Mouse (Mus musculus): ENCODE results near the gene Slc52a3. TPM values are rescaled to one million over a fixed set of nuclear protein-coding genes. Genes with fewer than 3 reads are reported as not detected.
A peak's percentile ranks its signal among the peaks of the same experiment; 100 is the strongest.

Gene Slc52a3
- total RNA-seq, 2 experiments from 2014 or later, result 1.4 to 1.5 TPM

DNA sequence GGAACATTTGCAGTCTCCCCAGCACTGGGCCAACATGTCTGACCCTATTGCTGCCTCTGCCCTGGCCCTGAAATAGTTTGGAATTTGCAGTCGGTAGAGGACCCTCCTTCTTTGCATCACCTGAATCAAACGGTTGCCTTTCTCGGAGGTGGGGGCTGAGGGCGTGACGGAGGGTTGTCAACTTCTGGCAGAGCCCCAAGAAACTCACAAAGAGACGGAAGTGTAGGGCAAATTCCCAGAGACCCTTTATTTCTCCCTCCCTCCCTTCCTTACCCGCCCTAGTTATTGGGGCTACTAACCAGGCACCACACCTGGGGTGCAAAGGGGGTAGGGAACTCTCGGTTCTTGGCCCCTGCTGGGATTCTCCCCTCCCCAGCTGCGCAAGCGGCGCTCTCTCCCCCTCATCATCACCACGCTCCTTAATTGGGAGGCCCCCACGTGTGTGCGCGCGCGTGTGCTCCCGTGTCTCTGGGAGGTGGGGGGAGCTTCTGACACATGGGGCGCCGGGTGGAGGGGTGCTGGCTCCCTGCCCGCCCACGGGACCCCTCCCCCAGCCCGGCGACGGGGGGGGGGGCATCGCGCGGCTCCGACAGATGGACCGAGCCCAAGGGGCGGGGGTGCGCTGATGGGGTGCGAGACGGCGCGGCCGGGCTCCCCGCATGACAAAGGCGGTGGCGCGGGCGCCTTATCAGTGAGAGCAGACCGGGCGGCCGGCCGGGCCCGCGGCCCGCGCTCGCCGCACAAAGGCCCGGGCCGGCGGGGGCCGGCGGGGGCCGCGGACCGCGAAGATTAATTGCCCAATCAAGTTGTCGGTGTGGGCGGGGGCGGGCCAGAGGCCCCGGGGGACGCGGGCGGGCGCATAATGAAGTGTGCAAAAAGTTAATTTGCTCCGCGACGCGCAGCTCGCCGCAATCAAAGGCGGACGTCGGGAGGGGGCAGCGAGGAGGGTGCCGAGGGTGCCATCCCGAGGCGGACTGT is 52.0 kb downstream of the Slc52a3 start:
- peak; percentile 11 for DNase-seq

DNA sequence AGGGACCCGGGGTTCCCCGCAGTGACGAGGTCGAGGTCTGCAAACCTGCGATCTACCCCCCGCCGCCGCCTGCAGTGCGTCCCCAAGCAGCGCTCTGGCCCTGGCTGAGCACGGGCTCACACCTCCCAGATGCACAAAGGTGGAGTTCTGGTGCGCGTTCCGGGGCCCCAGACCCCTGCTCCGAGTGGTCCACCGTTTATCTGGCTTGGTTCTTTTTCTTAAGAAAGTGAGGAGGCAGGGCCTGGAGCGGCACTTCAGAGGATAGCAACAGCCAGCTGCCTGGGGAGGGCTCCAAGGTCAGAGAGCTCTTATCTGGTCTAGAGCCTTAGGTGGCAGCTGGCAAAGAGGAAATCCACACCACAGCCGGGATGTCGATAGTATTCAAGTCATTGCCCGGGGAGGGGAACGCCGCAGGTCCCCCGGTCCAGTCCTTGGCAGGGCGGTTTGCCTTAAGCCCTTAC is 52.7 kb downstream of the Slc52a3 start:
- peak; percentile 9 for DNase-seq

DNA sequence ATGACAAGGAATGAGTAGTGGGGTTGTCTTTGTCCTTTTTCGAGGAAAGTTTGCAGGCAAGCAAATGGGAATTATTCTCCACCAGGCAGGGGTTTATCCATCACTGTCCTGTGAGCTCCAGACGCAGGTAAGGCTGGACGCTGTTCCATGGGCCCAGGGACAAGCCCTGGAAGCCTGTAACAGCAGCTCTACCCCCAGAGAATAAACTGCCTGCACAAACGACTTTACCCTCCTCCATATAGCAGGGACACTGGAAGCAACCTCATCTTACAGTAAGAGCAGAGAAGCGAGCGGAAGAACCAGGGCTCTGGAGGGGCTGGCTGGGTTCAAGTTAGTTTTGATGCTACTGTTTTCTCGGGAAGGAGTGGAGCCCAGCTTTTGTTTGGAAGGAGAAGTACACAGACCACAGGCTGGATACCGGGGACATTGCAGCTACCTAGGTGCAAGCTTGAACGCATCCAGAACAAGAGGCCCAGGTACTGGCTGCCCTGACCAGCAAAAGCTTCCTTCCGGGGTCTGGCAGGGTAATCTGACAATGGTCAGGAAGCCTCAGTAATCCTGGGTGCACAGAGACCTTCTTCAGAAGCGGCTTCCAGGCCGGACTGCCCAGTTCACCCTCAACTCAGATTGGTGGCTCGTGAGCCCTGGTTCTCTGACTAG is 53.4 kb downstream of the Slc52a3 start:
- no peak for DNase-seq

DNA sequence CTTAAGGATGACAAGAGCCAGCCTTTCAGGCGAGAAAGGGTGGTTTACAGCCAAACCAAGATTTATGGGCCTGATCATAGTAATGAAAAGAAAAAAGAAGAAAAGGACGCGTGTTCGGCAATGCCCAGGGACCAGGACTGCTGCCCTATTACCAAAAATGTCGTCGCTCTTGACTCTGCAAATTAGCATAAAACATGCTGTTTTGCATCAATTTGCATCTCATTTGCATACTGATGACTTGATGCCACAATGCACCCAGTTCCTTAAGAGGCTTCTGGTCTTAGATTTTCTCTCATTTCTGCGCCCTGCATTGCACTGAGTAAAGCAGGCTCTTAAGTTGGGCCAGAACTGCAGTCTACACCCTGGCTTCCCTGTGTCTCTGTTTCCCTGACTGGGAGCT is 54.0 kb downstream of the Slc52a3 start:
- DNase-seq, result no peak

DNA sequence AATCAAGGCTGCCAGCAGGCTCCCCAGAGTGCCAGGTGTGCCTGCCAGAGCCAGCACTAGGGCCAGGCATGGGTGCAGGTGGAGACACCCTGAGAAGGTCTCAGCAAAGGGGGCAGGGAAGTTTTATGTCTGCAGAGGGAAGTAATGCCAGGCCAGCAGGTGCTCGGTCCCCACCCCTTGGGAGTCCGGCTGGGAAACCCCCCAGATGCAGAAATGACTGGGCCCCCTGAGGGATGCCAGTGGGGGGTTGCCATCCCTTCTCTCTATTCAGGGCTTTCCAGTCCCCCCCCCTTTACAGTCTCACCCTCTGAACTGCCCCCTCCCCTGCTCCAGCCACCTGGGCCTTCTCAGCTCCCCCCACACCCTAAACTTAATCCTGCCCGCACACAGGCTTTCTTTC is 55.7 kb downstream of the Slc52a3 start:
- no peak for DNase-seq

DNA sequence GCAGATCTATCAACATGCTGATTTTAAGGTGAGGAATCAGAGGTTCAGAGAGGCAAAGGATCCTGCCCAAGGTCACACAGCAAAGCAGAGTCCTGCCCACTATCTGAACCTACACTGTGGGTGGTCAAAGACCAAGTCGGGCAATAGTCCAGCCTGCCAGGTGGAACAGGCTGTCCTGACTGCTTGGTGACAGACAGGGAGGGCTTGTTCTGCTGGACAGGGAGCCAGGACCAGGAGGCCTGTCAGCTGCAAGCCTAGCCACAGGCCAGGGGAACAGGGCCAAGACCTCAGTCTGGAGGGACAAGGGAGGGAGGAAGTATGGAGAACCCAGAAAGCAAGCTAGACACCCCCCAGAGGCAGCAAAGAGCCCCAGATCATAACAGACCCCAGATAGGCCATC is 59.1 kb downstream of the Slc52a3 start:
- DNase-seq, result peak; percentile 14

DNA sequence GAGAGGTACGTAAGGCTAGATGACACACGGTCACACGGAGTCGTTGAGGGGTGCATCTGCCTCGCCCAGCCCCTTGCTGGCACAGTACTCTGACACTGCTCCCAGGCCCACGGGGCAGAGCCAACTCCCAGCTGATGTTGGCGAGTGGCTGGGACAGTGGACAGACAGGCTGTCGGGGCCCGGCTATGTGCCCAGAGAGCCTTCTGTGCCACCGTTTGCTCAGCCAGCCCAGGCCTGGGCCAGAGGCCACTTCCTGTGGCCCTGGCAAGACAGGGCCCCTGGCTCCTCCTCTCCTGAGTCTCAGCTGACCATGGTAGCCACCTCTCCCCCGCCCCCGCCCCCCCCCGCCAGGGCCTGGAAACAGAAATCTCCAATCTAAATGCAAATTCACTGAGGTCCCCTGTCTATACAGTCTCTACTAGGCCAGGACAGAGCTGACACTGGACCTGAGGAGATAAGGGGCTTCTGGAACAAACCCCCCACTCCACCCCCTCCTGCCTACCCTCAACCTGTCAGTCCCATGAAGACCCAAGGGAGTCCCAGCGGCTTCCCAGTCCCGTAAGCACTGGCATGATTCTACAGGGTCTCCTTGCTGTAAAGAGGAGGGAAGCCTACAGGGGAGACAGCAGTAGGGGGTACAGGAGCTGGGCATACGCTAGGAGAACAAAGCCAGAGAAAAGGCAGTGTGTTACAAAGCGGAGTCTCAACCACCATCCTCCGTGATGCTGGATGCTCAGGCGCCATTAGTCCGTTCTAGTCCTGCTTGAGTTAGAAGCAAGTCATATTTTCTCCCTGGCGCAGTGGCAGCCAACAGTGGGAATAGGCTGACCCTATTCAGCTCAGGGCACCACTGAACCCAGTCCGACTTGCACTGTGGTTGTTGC is 60.3 kb downstream of the Slc52a3 start:
- no peak for DNase-seq

DNA sequence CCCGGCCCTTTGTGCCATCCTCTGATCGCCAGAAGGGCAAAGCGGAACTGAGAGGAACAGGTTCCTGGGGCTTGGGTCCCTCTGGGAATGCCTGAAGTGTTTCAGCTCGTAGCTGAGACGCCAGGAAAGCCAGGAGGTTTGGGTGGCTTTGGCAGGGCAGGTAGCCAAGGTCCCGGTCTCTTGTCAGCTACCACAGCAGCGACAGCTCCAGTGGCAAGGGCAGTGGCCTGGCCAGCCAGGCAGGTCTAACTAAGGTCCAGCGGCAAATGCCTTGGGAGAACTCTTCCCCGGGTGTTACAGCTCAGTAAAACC is 60.9 kb downstream of the Slc52a3 start:
- no peak for DNase-seq

Small RNA genes lying within 50 kb of the gene (microRNA-seq; reads per million reads assigned to microRNA genes)
- 0.35 to 1.0 reads per million in 2 experiments for gene Mir1953

Other genes with a start within 250 kb of the Slc52a3 start
- not detected for gene Rspo4, start 153.6 kb upstream of the Slc52a3 start, total RNA-seq (2021)
- gene Angpt4, start 85.3 kb upstream of the Slc52a3 start, total RNA-seq (2021), result under 1 TPM; 0.14 to 0.18 TPM
- gene Fam110a, start 16.3 kb upstream of the Slc52a3 start, total RNA-seq (2021), result 1 to 10 TPM; 8.2 to 8.6 TPM
- gene Scrt2, start 85.0 kb downstream of the Slc52a3 start, total RNA-seq (2021), result not detected
- gene Srxn1, start 109.0 kb downstream of the Slc52a3 start, total RNA-seq (2021), result 1 to 10 TPM; 9.0 TPM
- gene Tcf15, start 147.1 kb downstream of the Slc52a3 start, total RNA-seq (2021), result 10 to 100 TPM; 29.6 to 38.0 TPM
- 100 to 1,000 TPM in 1 of 2 experiments, 10 to 100 TPM in 1; 99.7 to 103 TPM for gene Csnk2a1, start 230.3 kb downstream of the Slc52a3 start, total RNA-seq (2021)